Mouse (Mus musculus): ENCODE data around the gene Poldip3.

Poldip3 gene

GRCm38 (mm10) chr15:83149196-83150072 lies at the start of gene Poldip3:
TSS of gene Poldip3 (minus strand) at chr15:83149384.
- peak; percentile 93 for DNase-seq (ENCODE audit: low spot score)

GRCm38 (mm10) chr15:83193413-83193812 lies 44.2 kb upstream of the Poldip3 start:
- no peak for DNase-seq (ENCODE audit: low spot score)

DNA sequence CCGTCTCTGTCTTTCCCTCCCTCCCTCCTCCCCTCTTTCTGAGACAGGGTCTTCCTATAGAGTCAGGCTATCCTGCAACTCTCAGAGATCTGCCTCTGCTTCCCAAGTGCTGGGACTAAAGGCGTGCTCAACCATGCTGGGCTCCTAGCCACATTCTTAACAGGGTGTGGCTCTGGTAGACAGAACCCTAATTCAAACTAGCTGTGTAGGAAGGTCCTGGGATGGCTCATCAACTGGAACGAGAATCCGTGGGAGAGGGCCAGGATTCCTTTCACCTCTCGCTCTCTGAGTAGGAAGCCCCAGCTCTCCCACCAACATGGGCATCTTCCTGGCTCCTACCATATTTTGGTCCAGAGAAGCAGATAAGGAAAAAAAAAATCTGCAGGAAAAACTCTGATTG lies 33.2 kb upstream of the Poldip3 start:
- DNase-seq (ENCODE audit: low spot score): no peak

DNA sequence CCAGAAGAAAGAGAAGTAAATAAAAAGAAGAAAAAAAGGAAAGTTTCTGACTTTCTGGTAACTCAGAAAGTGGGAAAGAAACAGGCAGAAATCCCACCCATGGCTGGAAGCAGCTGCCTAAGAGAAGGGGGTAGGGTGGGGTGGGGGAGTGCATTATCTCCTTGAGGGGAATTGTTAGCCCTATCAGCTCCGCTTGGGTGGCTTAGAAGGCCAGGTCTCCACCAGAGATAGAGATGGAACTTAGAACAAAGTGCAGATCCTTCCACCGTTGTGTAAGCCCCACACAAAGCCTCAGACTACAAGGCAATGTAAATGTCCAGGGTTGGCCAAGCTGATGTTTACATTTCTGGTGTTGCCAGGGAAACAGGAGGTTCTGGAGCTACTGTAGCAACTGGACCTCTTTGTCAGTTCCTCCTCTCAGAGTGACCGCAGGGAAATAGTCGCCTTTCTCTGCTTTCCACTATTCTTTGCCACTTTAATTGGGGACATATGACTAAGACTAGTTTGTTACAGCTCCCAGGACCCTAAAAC lies 32.7 kb upstream of the Poldip3 start:
- DNase-seq (ENCODE audit: low spot score): no peak

GRCm38 (mm10) chr15:83180004-83180403 lies 30.8 kb upstream of the Poldip3 start:
- DNase-seq (ENCODE audit: low spot score): no peak

- DNase-seq (ENCODE audit: low spot score): no peak
Observed at GRCm38 (mm10) chr15:83176653-83177052, 27.5 kb upstream of the Poldip3 start.

DNA sequence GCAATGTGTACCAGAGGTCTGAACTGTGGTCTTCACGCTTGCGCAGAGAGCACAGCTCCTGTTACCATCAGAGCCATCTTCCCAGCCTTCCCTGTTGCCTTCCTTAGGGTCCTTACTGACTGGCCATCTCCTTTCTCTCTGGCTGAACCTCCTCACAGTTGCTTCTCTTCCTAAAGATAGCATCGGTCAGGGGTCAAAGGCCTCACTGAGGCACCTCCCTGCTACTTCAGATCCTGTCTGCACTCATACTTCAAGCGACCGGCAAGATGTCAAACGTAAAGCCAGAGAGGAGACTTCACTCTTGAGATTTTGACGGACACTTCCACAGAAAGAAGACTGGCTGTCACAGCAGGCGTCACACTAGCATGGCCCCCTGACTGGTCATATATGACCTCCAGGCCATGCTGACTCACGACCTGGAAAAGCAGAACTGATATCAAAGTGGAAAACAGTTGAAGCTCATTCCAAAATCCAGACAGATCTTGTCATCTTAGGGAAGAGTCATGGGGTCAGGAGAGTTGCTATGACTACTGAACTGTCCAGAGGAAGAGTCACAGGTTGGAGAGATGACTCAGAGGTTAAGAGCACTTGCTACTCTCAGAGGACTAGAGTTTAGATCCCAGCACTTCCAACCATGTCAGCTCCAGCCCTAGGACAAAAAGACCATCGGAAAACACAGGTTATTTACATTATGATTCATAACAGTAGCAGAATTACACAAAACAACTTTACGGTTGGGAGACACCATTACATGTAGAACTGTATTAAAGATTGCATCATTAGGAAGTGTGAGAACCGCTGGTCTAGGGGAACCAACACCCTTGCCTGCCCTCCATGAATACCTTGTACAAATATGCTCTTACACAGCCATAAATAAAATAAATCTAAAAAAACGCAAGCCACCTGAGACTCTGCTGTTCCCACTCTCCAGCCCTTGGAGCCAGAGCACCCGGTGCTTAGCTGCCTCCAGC lies 25.0 kb upstream of the Poldip3 start:
- DNase-seq (ENCODE audit: low spot score): no peak

DNA sequence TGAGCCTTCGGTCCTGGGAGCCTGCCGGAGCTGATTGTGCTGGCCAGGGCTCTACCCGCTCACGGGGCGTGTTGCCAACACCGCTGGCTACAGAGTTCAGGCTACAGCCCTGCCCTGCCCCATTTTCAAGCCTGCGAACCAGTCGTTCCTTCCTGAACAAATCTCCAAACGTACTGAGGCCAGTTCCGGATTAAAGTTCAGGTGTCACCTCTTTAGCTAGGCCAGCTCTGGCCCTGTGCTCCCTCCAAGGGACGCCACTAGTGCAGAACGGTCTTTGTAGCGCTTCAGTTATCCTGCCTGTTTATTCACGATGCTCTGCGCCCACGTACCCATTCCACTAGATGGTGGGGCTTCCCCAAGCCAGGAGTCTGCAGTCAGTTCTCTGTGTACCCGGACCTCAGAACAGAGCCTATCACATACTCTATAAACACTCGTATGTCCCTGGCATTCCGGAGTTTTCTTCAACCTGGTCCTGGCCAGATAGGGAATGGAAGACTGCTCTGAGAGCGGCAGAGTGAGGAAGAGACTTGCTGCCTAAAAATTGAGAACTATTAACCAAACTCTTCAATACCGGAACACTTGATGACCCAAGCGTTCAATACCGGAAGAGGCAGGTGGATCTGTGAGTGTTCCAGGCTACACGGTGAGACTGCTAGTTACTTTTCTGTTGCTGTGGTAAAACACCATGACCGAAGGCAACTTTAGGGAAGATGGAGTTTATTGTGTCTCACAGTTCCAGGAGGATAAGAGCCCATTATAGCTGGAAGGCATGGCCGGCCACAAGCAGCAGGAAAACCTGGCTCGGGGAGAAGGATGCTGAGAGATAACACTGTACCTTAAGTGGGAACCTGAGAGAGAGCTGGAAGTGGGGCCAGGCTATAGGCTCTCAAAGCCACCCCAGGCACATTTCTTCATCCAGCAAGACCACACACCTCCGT lies 23.6 kb upstream of the Poldip3 start, which contains the start of gene Cyb5r3:
Gene Cyb5r3, minus strand, starts transcription at position 101 of the 938 bp plus-strand sequence.
- DNase-seq (ENCODE audit: low spot score): no peak

GRCm38 (mm10) chr15:83171712-83172481 lies 22.7 kb upstream of the Poldip3 start:
- DNase-seq (ENCODE audit: low spot score): peak; percentile 93

- DNase-seq (ENCODE audit: low spot score): no peak
Observed at GRCm38 (mm10) chr15:83170956-83171659, 21.9 kb upstream of the Poldip3 start.

DNA sequence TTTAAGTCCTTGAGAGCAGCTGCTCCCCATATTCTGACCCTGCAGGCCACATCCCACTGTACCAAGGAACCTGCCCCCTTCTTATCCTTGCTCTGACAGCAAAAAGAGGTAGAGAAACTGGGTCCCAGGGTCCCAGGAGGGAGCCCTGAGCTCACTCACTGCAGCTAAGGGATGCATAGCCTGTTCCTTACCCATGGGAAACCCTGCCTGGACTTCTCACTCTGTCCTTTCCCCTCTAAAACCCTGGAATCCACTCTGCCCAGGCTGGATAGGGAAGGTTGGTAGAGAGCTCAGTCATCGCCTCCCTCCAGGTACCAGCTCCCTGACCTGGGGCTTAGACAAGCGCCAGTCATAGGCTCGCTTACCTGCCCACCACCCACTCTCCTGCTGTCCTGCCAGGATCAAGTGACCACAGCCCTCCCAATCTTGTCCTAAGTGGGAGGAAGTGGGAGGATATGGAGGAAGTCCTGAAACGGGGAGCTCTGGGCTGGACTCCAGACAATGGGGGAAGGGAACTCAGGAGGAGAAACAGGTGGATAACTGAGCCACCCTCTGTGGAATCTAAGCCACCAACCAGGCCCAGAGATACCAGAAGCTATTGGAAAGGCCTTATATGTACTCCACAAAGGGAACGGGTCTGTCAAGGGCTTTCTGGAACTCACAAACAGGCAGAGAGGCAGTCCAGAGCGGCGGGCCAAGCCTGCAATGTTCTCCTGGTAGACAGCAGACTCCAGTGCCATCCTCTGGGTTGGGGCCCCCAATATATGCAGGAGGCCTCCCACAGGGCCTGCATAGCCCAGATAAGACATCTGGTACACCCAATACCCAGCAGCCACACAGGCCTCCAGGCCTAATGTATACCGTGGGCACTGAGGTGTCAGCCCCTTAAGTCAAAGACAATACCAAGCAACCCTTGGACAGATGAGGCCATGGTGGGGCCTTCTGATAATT lies 20.9 kb upstream of the Poldip3 start:
- DNase-seq (ENCODE audit: low spot score): no peak

DNA sequence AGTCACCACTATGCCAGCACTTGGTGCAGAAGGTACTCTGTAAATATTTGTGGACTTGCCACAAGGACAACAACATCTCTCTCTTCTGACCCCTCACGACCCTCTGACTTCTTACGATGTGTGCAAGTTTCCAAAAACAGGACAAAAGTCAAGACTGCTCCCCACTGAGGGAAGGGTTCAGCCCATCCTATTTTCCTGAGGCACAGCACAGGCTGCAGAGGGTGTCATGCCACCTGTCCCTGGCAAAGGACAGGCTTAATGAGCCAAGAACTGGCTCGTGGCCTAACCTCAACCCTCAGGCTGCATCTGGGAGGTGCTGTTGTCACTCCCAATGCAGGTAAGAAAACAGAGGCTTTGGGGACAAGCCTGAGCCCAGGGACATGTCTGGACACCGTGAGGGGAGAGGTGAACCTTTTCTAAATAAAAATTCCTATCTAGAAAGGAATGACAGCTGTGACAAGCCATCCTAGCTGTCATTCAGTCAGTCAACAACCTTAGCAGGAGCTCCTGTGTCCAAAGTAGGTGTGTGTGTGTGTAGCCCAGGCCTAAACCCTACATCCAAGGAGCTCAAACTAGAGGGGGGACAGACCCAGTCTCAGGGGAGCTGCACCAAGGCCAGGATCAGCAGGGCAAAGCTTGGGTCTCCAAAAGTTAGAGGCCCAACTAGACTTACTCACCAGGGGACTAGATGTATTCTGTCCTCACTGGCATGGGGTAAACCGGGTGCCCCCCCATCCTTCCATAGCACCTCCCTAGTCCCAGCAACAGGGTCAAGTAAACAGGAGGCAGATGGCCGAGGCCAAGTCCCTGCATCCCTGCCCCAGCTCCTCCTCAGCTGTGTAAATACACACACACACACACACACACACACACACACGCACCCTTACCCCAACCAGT lies 19.9 kb upstream of the Poldip3 start:
- no peak for DNase-seq (ENCODE audit: low spot score)

- DNase-seq (ENCODE audit: low spot score): no peak
Observed at GRCm38 (mm10) chr15:83168311-83168710, 19.1 kb upstream of the Poldip3 start.

GRCm38 (mm10) chr15:83167550-83168065 lies 18.4 kb upstream of the Poldip3 start:
- no peak for DNase-seq (ENCODE audit: low spot score)

- no peak for DNase-seq (ENCODE audit: low spot score)
Observed at GRCm38 (mm10) chr15:83167126-83167525, 17.9 kb upstream of the Poldip3 start.

DNA sequence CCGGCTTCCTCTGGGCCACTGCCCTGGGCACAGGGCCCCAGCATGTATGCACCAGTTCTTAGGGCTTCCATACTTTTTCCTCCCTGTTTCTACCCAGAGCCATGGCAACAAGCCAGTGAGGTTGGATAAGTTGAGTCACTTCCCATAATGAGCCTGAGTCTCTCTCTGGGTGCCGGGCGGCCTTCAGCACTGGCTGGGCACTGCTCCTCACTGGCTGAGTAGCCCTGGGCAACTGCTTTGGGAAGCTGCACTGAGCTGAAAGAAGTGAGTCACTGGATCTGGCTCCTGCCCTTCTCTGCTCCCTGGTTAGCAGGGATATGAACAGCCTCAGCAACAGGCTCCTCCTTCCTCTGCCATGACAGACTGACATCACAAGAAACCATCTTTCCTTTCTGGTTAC lies 17.5 kb upstream of the Poldip3 start:
- DNase-seq (ENCODE audit: low spot score): no peak

All from ovary, postnatal 14 days (tissue).